Mouse (Mus musculus) heart, embryonic 14.5 days (tissue): ENCODE measurements around the gene Tmem238l. TPM values are rescaled to one million over a fixed set of nuclear protein-coding genes. Genes with fewer than 3 reads are reported as not detected.

Experiments
- ATAC-seq: fragments of 200-750 bp; cut with Nextera tagmentation; 2 replicates; pipeline ENCODE4 v1.8.0; 2017; ENCODE audit warnings: low read depth, moderate TSS enrichment; ENCODE audit not compliant: insufficient number of reproducible peaks, insufficient read depth, low FRiP score
- H3K27ac ChIP-seq, 2 experiments: fragments of 200-500 bp in 1 of 2; fragments of 300-500 bp in 1 of 2; sonication (generic) in 1 of 2; replicated peaks in 1 of 2; 2 replicates each; pipeline ENCODE4 v1.5.1; 2012 to 2014; ENCODE audit warnings: low read depth in 2 of 2, low read length in 2 of 2, control low read depth in 1 of 2, mild to moderate bottlenecking in 1 of 2, mixed read lengths in 1 of 2; ENCODE audit not compliant: control insufficient read depth in 1 of 2, insufficient read depth in 1 of 2
- H3K27me3 ChIP-seq: fragments of 300-500 bp; sonication (generic); 2 replicates; pipeline ENCODE4 v1.6.1; 2014; ENCODE audit warnings: mild to moderate bottlenecking, low read length, control low read depth; ENCODE audit not compliant: control insufficient read depth, insufficient read depth
- H3K36me3 ChIP-seq: fragments of 300-500 bp; sonication (generic); 2 replicates; pipeline ENCODE4 v1.6.1; 2014; ENCODE audit warnings: mild to moderate bottlenecking, control low read depth, low read length, mixed read lengths; ENCODE audit not compliant: control insufficient read depth, insufficient read depth
- H3K4me1 ChIP-seq, 2 experiments: fragments of 200-500 bp in 1 of 2; fragments of 300-500 bp in 1 of 2; sonication (generic) in 1 of 2; 2 replicates each; pipeline ENCODE4 v1.6.1; 2012 to 2014; ENCODE audit warnings: low read length in 2 of 2, control low read depth in 1 of 2, mixed read lengths in 1 of 2; ENCODE audit not compliant: control insufficient read depth in 2 of 2, insufficient read depth in 2 of 2
- H3K4me2 ChIP-seq: fragments of 300-500 bp; sonication (generic); 2 replicates; pipeline ENCODE4 v1.6.1; 2014; ENCODE audit warnings: mild to moderate bottlenecking, low read length
- H3K4me3 ChIP-seq, 2 experiments: fragments of 200-500 bp in 1 of 2; fragments of 300-500 bp in 1 of 2; sonication (generic) in 1 of 2; 2 replicates each; pipeline ENCODE4 v1.5.1; 2012 to 2014; ENCODE audit warnings: low read length in 2 of 2, mild to moderate bottlenecking in 2 of 2, control low read depth in 1 of 2, low read depth in 1 of 2, moderate library complexity in 1 of 2; ENCODE audit not compliant: control insufficient read depth in 1 of 2, insufficient read depth in 1 of 2
- H3K9ac ChIP-seq: fragments of 300-500 bp; sonication (generic); 2 replicates; pipeline ENCODE4 v1.6.1; 2014; ENCODE audit warnings: mild to moderate bottlenecking, low read length
- H3K9me3 ChIP-seq: fragments of 300-500 bp; sonication (generic); 2 replicates; pipeline ENCODE4 v1.6.1; 2016; ENCODE audit warnings: low read length, control low read depth; ENCODE audit not compliant: control insufficient read depth
- whole genome bisulfite sequencing: fragments of 180-500 bp; shearing (Covaris S2); extraction: QIAGEN DNeasy Blood & Tissue Kit; methylation state at CpG from one replicate; pipeline ENCODE4 v1.1.7; 2014; 5-methylcytosine and 5-hydroxymethylcytosine counted together
- polyA plus RNA-seq: library from polyadenylated mRNA; unstranded; fragments of >200 nt; fragmentation: Nextera tagmentation; extraction: Ambion mirVana; gene quantifications from 2 replicates; pipeline ENCODE4 v1.2.1, GENCODE M21; 2014

The Tmem238l gene
- polyA plus RNA-seq, 1 experiment from 2014 or later: not detected

DNA sequence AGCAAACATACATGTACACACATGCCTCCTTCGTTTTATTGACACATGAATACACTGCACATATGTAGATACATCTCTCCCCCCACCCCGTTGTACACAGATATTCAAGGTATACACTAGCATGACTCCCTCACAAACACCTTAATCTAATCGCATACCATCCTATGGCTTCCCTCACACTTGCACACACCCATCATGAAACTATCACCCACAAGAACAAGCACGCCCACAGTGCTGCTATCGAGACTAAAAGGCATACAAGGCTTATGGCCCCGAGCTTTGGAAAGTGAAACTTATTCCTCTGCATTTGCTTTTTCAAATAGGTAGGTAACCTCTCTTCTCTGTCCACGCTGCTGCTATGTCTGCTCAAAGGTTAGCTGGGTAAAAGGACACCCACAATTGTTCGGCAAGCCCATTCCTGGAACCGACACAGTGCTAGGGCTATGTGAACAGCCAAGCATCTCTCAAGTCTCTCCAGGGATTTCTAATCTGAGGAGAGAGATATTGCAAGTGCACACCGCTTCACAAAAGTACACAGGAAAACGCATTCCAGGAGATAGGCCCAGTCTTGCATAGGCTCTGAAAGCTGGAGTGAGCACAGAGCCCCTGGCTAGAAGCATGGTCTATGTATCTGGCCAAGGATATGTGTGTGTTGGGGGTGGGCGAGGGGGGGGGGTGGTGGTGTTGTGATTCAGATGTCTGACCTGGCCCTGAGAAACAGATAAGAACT, 5.2 kb downstream of the Tmem238l start:
- peak; percentile 67 for ATAC-seq
- no peak overlapping the region for H3K9ac ChIP-seq

DNA sequence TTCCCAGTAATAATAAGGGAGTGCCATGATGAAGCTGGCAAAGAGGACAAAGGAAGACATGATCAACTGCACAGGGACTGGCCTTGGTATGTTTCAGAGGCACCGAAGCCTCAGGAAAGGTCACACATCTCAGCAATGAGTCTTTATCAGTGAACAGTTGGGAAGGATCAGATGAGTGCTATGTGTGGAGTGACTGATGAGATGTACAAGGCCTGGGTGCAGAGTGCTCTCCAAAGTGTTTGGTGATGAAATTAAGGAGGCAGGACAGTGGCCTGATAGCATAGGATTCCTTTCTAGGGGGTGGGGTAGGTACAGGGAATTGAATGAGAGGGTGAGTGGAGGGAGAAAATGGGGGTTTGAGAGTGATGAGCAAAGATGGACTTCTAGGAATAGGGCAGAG, 7.0 kb downstream of the Tmem238l start:
- ATAC-seq: peak; percentile 55; the same call in 1 of the 2 replicates
- Histone ChIP-seq H3K27me3 (no peaks in the 10 kb centered on the region; the same call in 1 of the 2 replicates), H3K4me1 (peaks cover 8 to 21% of the 10 kb centered on the region in 2 experiments), H3K9ac (no peak overlapping the region), H3K4me3 (no peak overlapping the region), H3K27ac (peak overlapping the region; percentile 16 to 35; a peak in 1 of 4 replicates), H3K36me3 (no peaks in the 10 kb centered on the region), H3K9me3 (peaks cover 5% of the 10 kb centered on the region; the same call in 1 of the 2 replicates), H3K4me2 (no peak overlapping the region)
- WGBS: 19% methylated on average over 1 of the region's 1 CpGs

More for the DNA sequence above, 5.2 kb downstream of the Tmem238l start:
- H3K9me3 ChIP-seq: peaks cover 5% of the 10 kb centered on the region; the same call in 1 of the 2 replicates
- H3K4me2 ChIP-seq: 0 out of 2 replicates have a peak overlapping the region, but pooled peaks have one; percentile 23
- WGBS: 36% methylated on average over 12 of the region's 12 CpGs
- peaks cover 8 to 21% of the 10 kb centered on the region in 2 experiments for H3K4me1 ChIP-seq
- H3K36me3 ChIP-seq: no peaks in the 10 kb centered on the region
- H3K4me3 ChIP-seq: no peak overlapping the region
- H3K27me3 ChIP-seq: no peaks in the 10 kb centered on the region
- H3K27ac ChIP-seq: peak overlapping the region; percentile 3 to 42; a peak in 2 of 4 replicates

DNA sequence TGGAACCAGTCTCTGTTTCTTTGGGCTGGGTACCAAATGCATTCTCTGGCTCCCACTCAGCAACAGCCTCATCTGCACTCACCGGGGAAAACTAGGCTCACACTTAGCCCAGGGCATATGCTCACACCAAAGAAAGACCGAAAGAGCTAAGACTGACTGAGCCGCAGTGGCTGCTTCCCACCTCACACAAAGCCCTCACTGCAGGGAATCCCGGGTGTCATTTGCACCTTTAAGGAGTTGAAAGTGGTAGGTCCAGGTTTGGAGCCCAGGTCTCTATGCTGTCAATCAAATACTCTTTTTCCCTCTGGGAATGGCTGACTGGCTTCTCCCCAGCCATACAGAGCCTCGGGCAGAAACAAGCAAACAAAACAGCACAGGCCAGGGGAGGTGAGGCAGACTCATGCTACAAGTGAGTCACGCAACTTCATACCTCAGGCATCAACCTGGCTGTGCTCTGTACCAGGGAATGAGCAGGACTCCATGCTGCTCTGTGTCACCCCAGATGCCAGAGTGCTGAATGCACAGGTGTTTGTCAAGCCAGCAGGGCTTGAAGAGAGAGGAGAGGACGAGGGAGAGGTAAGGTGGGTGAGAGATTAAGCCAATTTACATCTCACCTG, 10.2 kb downstream of the Tmem238l start:
- H3K4me2 ChIP-seq: no peak overlapping the region
- peaks cover 8% of the 10 kb centered on the region; the same call in 1 of the 2 replicates for H3K27me3 ChIP-seq
- H3K4me3 ChIP-seq: no peak overlapping the region
- H3K9me3 ChIP-seq: peaks cover 5% of the 10 kb centered on the region; the same call in 1 of the 2 replicates
- no peak overlapping the region for H3K27ac ChIP-seq
- H3K36me3 ChIP-seq: no peaks in the 10 kb centered on the region
- no peak overlapping the region for H3K9ac ChIP-seq
- peaks cover 8 to 12% of the 10 kb centered on the region in 2 experiments for H3K4me1 ChIP-seq
- WGBS: 34% methylated on average over 7 of the region's 7 CpGs
- no peak for ATAC-seq

DNA sequence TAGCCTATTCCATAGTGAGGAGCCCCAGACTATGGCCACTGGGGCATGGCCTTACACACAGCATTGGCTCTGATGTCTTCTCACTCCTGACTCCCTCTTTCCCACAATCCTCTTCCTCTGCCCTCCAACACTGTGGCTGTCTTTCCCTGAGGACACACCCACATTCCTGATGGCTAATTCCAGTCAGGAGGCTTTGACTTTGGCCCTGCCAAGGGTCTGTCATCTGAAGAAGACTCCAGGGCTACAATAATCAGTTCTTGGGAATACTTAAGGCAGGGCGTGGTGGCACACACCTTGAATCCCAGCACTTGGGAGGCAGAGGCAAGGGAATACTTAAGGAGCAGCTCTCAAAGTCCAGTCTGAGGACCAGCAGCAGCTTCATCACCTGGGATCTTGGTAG, 12.1 kb downstream of the Tmem238l start:
- Histone ChIP-seq H3K4me3 (no peak overlapping the region), H3K27ac (no peak overlapping the region), H3K9ac (no peak overlapping the region), H3K4me1 (peaks cover 0 to 2% of the 10 kb centered on the region in 2 experiments; a peak in 2 of 4 replicates), H3K9me3 (peaks cover 5% of the 10 kb centered on the region; the same call in 1 of the 2 replicates), H3K4me2 (no peak overlapping the region), H3K27me3 (peaks cover 8% of the 10 kb centered on the region; the same call in 1 of the 2 replicates), H3K36me3 (no peaks in the 10 kb centered on the region)
- 83% methylated on average over 1 of the region's 1 CpGs for WGBS
- ATAC-seq: no peak

DNA sequence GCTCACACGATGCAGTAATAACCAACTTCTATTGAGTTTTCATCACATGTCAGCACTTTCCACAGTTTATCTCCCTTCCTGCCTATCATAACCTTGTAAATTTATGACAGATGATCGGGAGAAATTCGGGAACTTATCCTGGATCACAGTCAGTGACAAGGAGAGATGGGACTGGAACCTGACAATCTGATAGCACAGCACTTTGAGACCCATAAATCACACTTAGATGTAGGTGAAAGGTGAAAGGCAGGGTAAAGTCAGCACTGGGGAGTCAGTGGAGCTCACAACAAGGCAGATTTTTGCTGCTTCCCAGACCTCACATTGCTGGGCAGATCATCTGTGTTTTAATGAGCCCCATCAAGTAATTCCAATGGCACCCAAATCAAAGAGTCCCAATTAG, 17.1 kb downstream of the Tmem238l start:
- Histone ChIP-seq H3K9me3 (peaks cover 15% of the 10 kb centered on the region), H3K27ac (no peak overlapping the region), H3K36me3 (no peaks in the 10 kb centered on the region), H3K4me2 (no peak overlapping the region), H3K9ac (no peak overlapping the region), H3K4me3 (no peak overlapping the region), H3K4me1 (no peaks in the 10 kb centered on the region; a peak in 1 of 4 replicates), H3K27me3 (0 out of 2 replicates have a peak, but pooled peaks cover 8% of the 10 kb centered on the region)
- no peak for ATAC-seq
- 60% methylated on average over 3 of the region's 3 CpGs for WGBS

DNA sequence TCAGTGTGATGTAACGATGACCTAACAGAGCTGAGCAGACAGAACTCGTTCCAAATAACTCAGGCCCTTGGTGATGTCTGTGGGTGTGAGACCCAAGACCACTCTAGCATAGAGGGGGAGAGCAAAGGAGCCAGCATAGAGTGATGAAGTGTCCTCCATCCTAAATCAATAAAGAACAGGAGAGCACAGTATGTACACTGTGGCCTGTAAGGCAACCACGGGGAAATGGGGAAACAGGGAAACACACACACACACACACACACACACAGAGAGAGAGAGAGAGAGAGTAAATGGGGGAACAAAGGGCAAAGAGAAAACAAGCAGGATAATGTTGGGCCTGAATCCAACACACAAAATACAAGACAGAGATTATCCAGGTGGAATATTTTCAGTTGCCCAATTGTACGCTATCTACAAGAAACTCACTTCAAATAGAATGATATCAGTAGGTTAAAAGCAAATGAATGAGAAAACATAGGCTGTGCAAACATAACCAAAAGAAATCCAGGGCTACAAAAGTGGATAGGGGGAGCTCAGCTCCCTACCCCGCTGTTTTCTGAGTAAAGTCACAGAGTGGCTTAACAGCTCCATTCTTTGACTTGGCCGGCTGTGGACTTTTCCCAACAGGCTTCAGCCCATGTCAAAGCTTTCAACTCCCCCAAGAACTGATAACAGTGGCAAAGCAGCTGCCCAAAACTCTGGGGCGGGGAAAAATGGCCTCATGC, 19.3 kb downstream of the Tmem238l start:
- 78% methylated on average over 7 of the region's 7 CpGs for WGBS
- H3K9me3 ChIP-seq: peaks cover 15% of the 10 kb centered on the region
- no peak overlapping the region for H3K9ac ChIP-seq
- H3K36me3 ChIP-seq: no peaks in the 10 kb centered on the region
- no peak for ATAC-seq
- no peak overlapping the region for H3K4me2 ChIP-seq
- H3K27me3 ChIP-seq: no peaks in the 10 kb centered on the region
- H3K27ac ChIP-seq: no peak overlapping the region
- H3K4me1 ChIP-seq: no peaks in the 10 kb centered on the region; a peak in 1 of 4 replicates
- H3K4me3 ChIP-seq: no peak overlapping the region

DNA sequence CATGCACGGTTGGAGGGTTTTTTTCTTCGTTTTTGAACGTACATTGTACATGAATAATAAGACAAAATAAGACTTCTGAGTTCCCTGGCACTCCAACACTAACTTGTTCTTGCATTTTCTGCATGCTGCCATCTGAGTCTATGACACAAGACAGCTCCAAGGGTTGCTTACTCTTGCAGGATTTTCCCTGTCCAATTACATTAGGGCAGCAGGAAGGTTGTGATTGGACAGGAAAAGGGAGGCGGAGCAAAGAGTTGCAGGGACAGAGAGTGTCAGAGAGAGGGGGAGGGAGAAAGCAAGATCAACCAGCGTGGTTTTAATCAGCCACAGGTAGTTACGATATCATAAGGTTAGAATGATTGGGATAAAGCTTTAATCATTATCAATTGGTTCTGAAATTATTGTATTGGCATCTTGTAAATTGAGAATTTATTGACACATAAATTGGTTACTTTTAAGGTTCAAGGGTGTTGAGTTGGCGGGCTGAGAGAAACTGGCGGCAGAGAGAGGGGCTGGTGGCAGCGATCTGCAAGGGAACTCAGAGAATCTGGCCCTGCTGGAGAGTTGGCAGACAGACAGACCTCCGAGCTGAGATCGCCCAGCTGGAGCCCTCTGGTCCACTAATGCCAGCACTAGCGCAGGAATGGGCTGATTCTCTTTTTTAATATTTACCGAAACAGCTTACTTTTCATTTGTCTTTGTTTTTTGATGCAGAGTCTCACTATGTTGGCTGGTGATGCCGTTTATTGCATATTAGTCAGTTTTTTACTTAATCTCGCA, 25.1 kb downstream of the Tmem238l start:
- H3K27ac ChIP-seq: no peak overlapping the region
- WGBS: 75% methylated on average over 15 of the region's 15 CpGs

More for the DNA sequence above, 25.1 kb downstream of the Tmem238l start:
- H3K9ac ChIP-seq: no peak overlapping the region
- H3K36me3 ChIP-seq: no peaks in the 10 kb centered on the region
- H3K9me3 ChIP-seq: 0 out of 2 replicates have a peak, but pooled peaks cover under 1% of the 10 kb centered on the region
- H3K4me1 ChIP-seq: peaks cover 9 to 15% of the 10 kb centered on the region in 2 experiments
- no peak overlapping the region for H3K4me2 ChIP-seq
- no peaks in the 10 kb centered on the region for H3K27me3 ChIP-seq
- ATAC-seq: no peak
- H3K4me3 ChIP-seq: no peak overlapping the region
